Mouse (Mus musculus): ENCODE data around the gene Slc1a2. TPM values are rescaled to one million over a fixed set of nuclear protein-coding genes. Genes with fewer than 3 reads are reported as not detected.

Gene Slc1a2
- polyA plus RNA-seq, 1 experiment = 1.6 TPM

DNA sequence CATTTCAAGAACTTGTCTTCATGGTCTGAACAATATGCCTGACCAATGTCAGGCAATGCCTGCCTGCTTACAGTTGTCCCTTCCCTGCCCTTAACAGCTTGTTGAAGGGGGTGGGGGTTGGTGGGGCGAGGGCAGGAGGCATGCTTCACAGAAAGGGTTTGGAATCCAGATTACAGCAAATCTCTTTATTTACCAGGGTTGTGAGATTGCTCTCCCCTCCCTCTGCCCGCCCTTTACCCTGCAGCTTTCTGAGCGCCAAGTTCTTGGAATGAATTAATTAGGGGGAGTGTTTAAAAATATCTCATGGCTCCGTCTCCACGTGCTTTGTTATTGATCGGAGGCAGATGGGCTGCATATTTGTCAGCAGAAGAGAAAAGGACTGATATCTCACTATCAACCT is 4.9 kb downstream of the Slc1a2 start:
- Histone ChIP-seq H3K27ac (ENCODE audit: insufficient read depth, low read depth, low read length) (no peak overlapping the region), H3K4me1 (ENCODE audit: control insufficient read depth, insufficient read depth, low read length) (no peaks in the 10 kb centered on the region), H3K36me3 (ENCODE audit: control insufficient read depth, insufficient read depth, low read length) (no peaks in the 10 kb centered on the region), H3K4me3 (ENCODE audit: insufficient read depth, low read depth, low read length) (no peak overlapping the region), H3K27me3 (replicated peaks; ENCODE audit: control insufficient read depth, insufficient read depth, low read length) (no peaks in the 10 kb centered on the region)
- TF ChIP-seq POLR2A (IDR thresholded peaks at IDR 0.05; ENCODE audit: low read depth, low read length) = no peak
- no peak for TF ChIP-seq CTCF (conservative IDR thresholded peaks at IDR 0.05; ENCODE audit: insufficient read depth, insufficient read length, low read depth, low read length)
- DNase-seq = no peak
- WGBS = 28% methylated on average over 6 of the region's 6 CpGs

- DNase-seq = no peak
- H3K36me3 ChIP-seq (ENCODE audit: control insufficient read depth, insufficient read depth, low read length) = no peaks in the 10 kb centered on the region
- no peaks in the 10 kb centered on the region for H3K27me3 ChIP-seq (replicated peaks; ENCODE audit: control insufficient read depth, insufficient read depth, low read length)
- WGBS = 71% methylated on average over 3 of the region's 3 CpGs
- H3K27ac ChIP-seq (ENCODE audit: insufficient read depth, low read depth, low read length) = no peak overlapping the region
- H3K4me1 ChIP-seq (ENCODE audit: control insufficient read depth, insufficient read depth, low read length) = no peaks in the 10 kb centered on the region
- H3K4me3 ChIP-seq (ENCODE audit: insufficient read depth, low read depth, low read length) = no peak overlapping the region
- TF ChIP-seq CTCF (conservative IDR thresholded peaks at IDR 0.05; ENCODE audit: insufficient read depth, insufficient read length, low read depth, low read length) (no peak), POLR2A (IDR thresholded peaks at IDR 0.05; ENCODE audit: low read depth, low read length) (no peak)
Observed at GRCm38 (mm10) chr2:102663865-102664264, 5.4 kb downstream of the Slc1a2 start.

DNA sequence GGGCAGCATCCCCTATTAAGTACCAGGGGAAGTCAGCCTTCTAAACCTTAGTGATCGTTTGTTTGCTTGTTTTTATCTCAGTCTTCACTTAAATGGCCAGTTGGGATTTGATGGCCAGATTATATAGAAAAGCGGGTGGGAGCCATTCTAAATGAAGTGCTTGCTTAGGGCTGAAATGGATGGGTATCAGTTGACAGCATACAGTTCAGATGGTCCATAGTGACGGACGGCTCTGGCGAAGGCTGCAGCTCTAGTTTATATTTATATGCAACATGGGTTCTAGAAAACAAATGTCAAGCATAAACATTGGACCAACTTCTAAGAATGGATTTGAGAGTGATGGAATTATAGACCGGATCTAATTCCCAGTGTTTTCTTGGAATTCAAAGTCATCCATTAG is 9.5 kb downstream of the Slc1a2 start:
- no peaks in the 10 kb centered on the region for H3K4me1 ChIP-seq (ENCODE audit: control insufficient read depth, insufficient read depth, low read length)
- H3K4me3 ChIP-seq (ENCODE audit: insufficient read depth, low read depth, low read length) = no peak overlapping the region
- TF ChIP-seq POLR2A (IDR thresholded peaks at IDR 0.05; ENCODE audit: low read depth, low read length) (no peak), CTCF (conservative IDR thresholded peaks at IDR 0.05; ENCODE audit: insufficient read depth, insufficient read length, low read depth, low read length) (no peak)
- H3K27ac ChIP-seq (ENCODE audit: insufficient read depth, low read depth, low read length) = no peak overlapping the region
- DNase-seq = no peak
- no peaks in the 10 kb centered on the region; the same call in 1 of the 2 replicates for H3K27me3 ChIP-seq (replicated peaks; ENCODE audit: control insufficient read depth, insufficient read depth, low read length)
- no peaks in the 10 kb centered on the region for H3K36me3 ChIP-seq (ENCODE audit: control insufficient read depth, insufficient read depth, low read length)
- 79% methylated on average over 6 of the region's 6 CpGs for WGBS

DNA sequence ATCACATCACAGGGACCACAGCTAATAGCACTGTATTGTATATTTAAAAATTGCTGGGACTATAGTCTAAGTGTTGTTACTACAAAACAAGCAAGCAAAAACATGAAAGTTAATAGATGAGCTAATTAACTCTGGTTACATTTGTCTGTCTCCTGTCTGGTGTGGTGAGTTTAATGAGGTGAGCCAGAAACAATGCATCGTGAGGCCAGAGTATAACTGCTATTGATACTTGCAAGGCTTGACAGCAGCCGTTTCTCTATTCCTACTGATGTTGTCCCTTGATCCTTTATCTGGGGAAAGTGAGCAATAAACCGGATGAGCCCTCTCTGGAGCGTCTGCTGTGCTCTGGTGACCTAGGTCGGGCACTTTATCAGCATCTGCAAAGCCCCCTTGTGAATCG is 11.1 kb downstream of the Slc1a2 start:
- DNase-seq = no peak
- H3K4me3 ChIP-seq (ENCODE audit: insufficient read depth, low read depth, low read length) = no peak overlapping the region
- H3K36me3 ChIP-seq (ENCODE audit: control insufficient read depth, insufficient read depth, low read length) = no peaks in the 10 kb centered on the region
- no peaks in the 10 kb centered on the region for H3K4me1 ChIP-seq (ENCODE audit: control insufficient read depth, insufficient read depth, low read length)
- no peak overlapping the region for H3K27ac ChIP-seq (ENCODE audit: insufficient read depth, low read depth, low read length)
- 29% methylated on average over 6 of the region's 6 CpGs for WGBS
- TF ChIP-seq POLR2A (IDR thresholded peaks at IDR 0.05; ENCODE audit: low read depth, low read length) (no peak), CTCF (conservative IDR thresholded peaks at IDR 0.05; ENCODE audit: insufficient read depth, insufficient read length, low read depth, low read length) (no peak)
- H3K27me3 ChIP-seq (replicated peaks; ENCODE audit: control insufficient read depth, insufficient read depth, low read length) = no peaks in the 10 kb centered on the region; the same call in 1 of the 2 replicates

- no peak for DNase-seq
- H3K4me3 ChIP-seq (ENCODE audit: insufficient read depth, low read depth, low read length) = no peak overlapping the region
- H3K36me3 ChIP-seq (ENCODE audit: control insufficient read depth, insufficient read depth, low read length) = no peaks in the 10 kb centered on the region
- TF ChIP-seq CTCF (conservative IDR thresholded peaks at IDR 0.05; ENCODE audit: insufficient read depth, insufficient read length, low read depth, low read length) (no peak), POLR2A (IDR thresholded peaks at IDR 0.05; ENCODE audit: low read depth, low read length) (no peak)
- WGBS = 49% methylated on average over 2 of the region's 2 CpGs
- H3K27ac ChIP-seq (ENCODE audit: insufficient read depth, low read depth, low read length) = no peak overlapping the region
- H3K27me3 ChIP-seq (replicated peaks; ENCODE audit: control insufficient read depth, insufficient read depth, low read length) = no peaks in the 10 kb centered on the region; the same call in 1 of the 2 replicates
- H3K4me1 ChIP-seq (ENCODE audit: control insufficient read depth, insufficient read depth, low read length) = no peaks in the 10 kb centered on the region
Observed at GRCm38 (mm10) chr2:102674582-102674981, 16.1 kb downstream of the Slc1a2 start.

DNA sequence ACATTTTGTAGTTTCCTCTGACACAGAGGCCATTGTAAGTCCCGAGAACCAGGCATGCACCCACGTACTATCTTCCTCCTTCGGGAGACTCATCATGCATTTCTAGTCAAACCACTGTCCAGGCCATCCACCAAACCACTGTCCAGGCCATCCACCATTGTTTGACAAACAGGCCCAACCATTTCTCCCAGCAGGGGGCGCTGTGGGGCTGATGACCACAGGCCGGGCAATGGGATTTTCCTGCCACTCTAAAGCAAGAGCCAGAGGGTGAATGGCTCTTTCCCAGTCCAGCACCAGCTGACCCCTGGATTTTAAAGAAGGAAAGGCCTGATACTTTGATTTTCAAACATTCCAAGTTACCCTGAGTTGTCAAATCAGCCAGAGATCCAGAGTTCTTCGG is 16.8 kb downstream of the Slc1a2 start:
- peak; percentile 58 for DNase-seq
- Histone ChIP-seq H3K27me3 (replicated peaks; ENCODE audit: control insufficient read depth, insufficient read depth, low read length) (no peaks in the 10 kb centered on the region; the same call in 1 of the 2 replicates), H3K4me3 (ENCODE audit: insufficient read depth, low read depth, low read length) (no peak overlapping the region), H3K36me3 (ENCODE audit: control insufficient read depth, insufficient read depth, low read length) (no peaks in the 10 kb centered on the region), H3K27ac (ENCODE audit: insufficient read depth, low read depth, low read length) (no peak overlapping the region), H3K4me1 (ENCODE audit: control insufficient read depth, insufficient read depth, low read length) (no peaks in the 10 kb centered on the region)
- TF ChIP-seq POLR2A (IDR thresholded peaks at IDR 0.05; ENCODE audit: low read depth, low read length) = no peak
- TF ChIP-seq CTCF (conservative IDR thresholded peaks at IDR 0.05; ENCODE audit: insufficient read depth, insufficient read length, low read depth, low read length) = peak; percentile 57
- WGBS = 70% methylated on average over 6 of the region's 6 CpGs

DNA sequence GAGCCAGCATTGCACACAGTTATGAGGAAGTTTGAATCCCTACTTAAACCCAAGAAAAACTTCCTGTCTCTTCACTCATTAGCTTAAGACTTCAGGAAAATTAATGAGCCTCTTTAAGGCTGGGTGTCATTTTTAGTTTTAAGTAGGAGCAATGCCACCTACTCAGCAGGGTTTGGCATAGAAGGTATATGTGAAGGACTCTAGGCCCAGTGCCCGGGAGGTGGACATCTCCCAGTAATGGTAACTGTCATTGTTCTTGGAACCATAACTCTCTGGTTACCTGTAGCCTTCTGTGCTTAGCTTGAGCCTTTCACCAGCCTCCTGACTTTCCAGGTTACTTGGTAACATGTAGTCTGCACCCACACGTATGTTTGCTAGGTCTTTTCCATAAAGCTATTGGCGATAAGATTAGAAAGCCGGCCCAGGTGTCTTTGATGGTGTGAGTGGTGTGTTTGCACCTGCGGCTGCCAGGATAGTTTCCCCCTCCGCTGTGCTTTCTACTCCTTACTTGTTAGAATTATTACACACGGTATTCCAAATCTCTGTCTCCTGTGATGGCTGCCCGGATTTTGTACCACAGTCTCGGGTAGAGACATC is 18.4 kb downstream of the Slc1a2 start:
- Histone ChIP-seq H3K4me1 (ENCODE audit: control insufficient read depth, insufficient read depth, low read length) (no peaks in the 10 kb centered on the region), H3K36me3 (ENCODE audit: control insufficient read depth, insufficient read depth, low read length) (no peaks in the 10 kb centered on the region), H3K27ac (ENCODE audit: insufficient read depth, low read depth, low read length) (no peak overlapping the region), H3K4me3 (ENCODE audit: insufficient read depth, low read depth, low read length) (no peak overlapping the region), H3K27me3 (replicated peaks; ENCODE audit: control insufficient read depth, insufficient read depth, low read length) (no peaks in the 10 kb centered on the region; the same call in 1 of the 2 replicates)
- WGBS = 95% methylated on average over 9 of the region's 9 CpGs
- DNase-seq = no peak
- no peak for TF ChIP-seq POLR2A (IDR thresholded peaks at IDR 0.05; ENCODE audit: low read depth, low read length)
- TF ChIP-seq CTCF (conservative IDR thresholded peaks at IDR 0.05; ENCODE audit: insufficient read depth, insufficient read length, low read depth, low read length) = no peak
